Mouse (Mus musculus) megakaryocyte, embryonic 14.5 days (primary cell): ENCODE results near the gene Apopt1.

ENCODE experiments used
- FLI1 ChIP-seq: IDR thresholded peaks from 2 replicates; pipeline ENCODE4 v1.6.1; 2012; ENCODE audit warnings: low read length, inconsistent platforms, mixed read lengths
- GATA1 ChIP-seq: IDR thresholded peaks from 3 replicates; pipeline ENCODE4 v1.6.1; 2012; ENCODE audit warnings: mixed read lengths, low read length, inconsistent platforms, borderline replicate concordance

- no peak for TF ChIP-seq GATA1
- TF ChIP-seq FLI1: no peak
Observed at GRCm38 (mm10) chr12:111694880-111695804, 17.9 kb upstream of the Apopt1 start.
